Mouse (Mus musculus) neural tube, embryonic 11.5 days (tissue): ENCODE results near the gene Foxl1. TPM values are rescaled to one million over a fixed set of nuclear protein-coding genes. Genes with fewer than 3 reads are reported as not detected.

Source experiments
- ATAC-seq: fragments of 200-750 bp; cut with Nextera tagmentation; 2 replicates; pipeline ENCODE4 v1.8.0; 2017; ENCODE audit warnings: moderate number of reproducible peaks, mild to moderate bottlenecking, moderate TSS enrichment, moderate library complexity; ENCODE audit not compliant: insufficient read depth, low FRiP score, low TSS enrichment
- DNase-seq: peaks from one replicate; pipeline ENCODE4 v3.0.0-alpha.2; 2015; ENCODE audit warnings: low spot score
- H3K27ac ChIP-seq: fragments of 300-500 bp; sonication (generic); 2 replicates; pipeline ENCODE4 v1.5.1; 2014; ENCODE audit warnings: low read depth, mild to moderate bottlenecking, low read length
- H3K27me3 ChIP-seq: fragments of 300-500 bp; sonication (generic); 2 replicates; pipeline ENCODE4 v1.6.1; 2014; ENCODE audit warnings: mild to moderate bottlenecking, low read length, mixed read lengths; ENCODE audit not compliant: control insufficient read depth, insufficient read depth
- H3K36me3 ChIP-seq: fragments of 300-500 bp; sonication (generic); 2 replicates; pipeline ENCODE4 v1.6.1; 2014; ENCODE audit warnings: mild to moderate bottlenecking, low read length, moderate library complexity, mixed read lengths; ENCODE audit not compliant: control insufficient read depth, insufficient read depth
- H3K4me1 ChIP-seq: fragments of 300-500 bp; sonication (generic); 2 replicates; pipeline ENCODE4 v1.6.1; 2014; ENCODE audit warnings: low read length, mixed read lengths; ENCODE audit not compliant: control insufficient read depth, insufficient read depth
- H3K4me2 ChIP-seq: fragments of 300-500 bp; sonication (generic); 2 replicates; pipeline ENCODE4 v1.6.1; 2014; ENCODE audit warnings: low read depth, mild to moderate bottlenecking, moderate library complexity
- H3K4me3 ChIP-seq: fragments of 300-500 bp; sonication (generic); 2 replicates; pipeline ENCODE4 v1.5.1; 2014; ENCODE audit warnings: low read depth, low read length
- H3K9ac ChIP-seq: fragments of 300-500 bp; sonication (generic); 2 replicates; pipeline ENCODE4 v1.6.1; 2014; ENCODE audit warnings: mild to moderate bottlenecking, low read length
- H3K9me3 ChIP-seq: fragments of 300-500 bp; sonication (generic); 2 replicates; pipeline ENCODE4 v1.6.1; 2016; ENCODE audit warnings: low read length; ENCODE audit not compliant: control insufficient read depth
- WGBS: fragments of 180-500 bp; shearing (Covaris S2); extraction: QIAGEN DNeasy Blood & Tissue Kit; methylation state at CpG from one replicate; pipeline ENCODE4 v1.1.7; 2014; 5-methylcytosine and 5-hydroxymethylcytosine counted together
- polyA plus RNA-seq: library from polyadenylated mRNA; unstranded; fragments of >200 nt; fragmentation: Nextera tagmentation; extraction: Ambion mirVana; gene quantifications from 2 replicates; pipeline ENCODE4 v1.2.1, GENCODE M21; 2014

Gene Foxl1
- polyA plus RNA-seq, 1 experiment from 2014 or later, result 1.1 TPM

- Histone ChIP-seq H3K36me3 (no peaks in the 10 kb centered on the region), H3K27ac (no peak overlapping the region), H3K9ac (no peak overlapping the region), H3K4me2 (no peak overlapping the region), H3K4me1 (no peaks in the 10 kb centered on the region), H3K4me3 (no peak overlapping the region), H3K9me3 (no peaks in the 10 kb centered on the region), H3K27me3 (peaks cover 74% of the 10 kb centered on the region)
- no peak for ATAC-seq
- DNase-seq, result no peak
- 0% methylated on average over 1 of the region's 1 CpGs for WGBS
Measured at GRCm38 (mm10) chr8:121090716-121091115, 37.0 kb upstream of the Foxl1 start.

DNA sequence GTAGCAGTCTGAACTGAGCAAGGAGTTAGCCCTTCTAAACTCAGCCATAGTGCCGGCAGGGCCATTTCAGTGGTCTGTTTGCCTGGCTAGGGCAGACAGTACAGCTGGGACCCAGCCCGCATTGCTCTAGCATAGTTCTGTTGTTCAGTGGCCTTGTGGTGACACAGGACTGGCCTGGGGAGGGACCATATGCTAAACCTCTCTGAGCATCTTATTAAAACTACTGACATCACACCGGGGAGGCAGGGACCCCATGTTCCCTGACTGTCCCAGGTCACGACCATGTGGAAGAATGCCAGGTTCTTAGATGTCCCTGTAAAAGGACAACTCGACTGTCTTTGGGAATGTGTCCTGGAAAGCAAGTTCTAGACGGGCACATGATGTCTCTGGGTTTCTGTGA lies 35.6 kb upstream of the Foxl1 start:
- ATAC-seq, result 0 out of 2 replicates have a peak, but pooled peaks have one; percentile 10
- Histone ChIP-seq H3K4me1 (no peaks in the 10 kb centered on the region), H3K27ac (no peak overlapping the region), H3K27me3 (peaks cover 60% of the 10 kb centered on the region), H3K36me3 (0 out of 2 replicates have a peak, but pooled peaks cover 2% of the 10 kb centered on the region), H3K4me2 (no peak overlapping the region), H3K9me3 (no peaks in the 10 kb centered on the region), H3K9ac (no peak overlapping the region), H3K4me3 (no peak overlapping the region)
- 38% methylated on average over 6 of the region's 6 CpGs for WGBS
- no peak for DNase-seq

DNA sequence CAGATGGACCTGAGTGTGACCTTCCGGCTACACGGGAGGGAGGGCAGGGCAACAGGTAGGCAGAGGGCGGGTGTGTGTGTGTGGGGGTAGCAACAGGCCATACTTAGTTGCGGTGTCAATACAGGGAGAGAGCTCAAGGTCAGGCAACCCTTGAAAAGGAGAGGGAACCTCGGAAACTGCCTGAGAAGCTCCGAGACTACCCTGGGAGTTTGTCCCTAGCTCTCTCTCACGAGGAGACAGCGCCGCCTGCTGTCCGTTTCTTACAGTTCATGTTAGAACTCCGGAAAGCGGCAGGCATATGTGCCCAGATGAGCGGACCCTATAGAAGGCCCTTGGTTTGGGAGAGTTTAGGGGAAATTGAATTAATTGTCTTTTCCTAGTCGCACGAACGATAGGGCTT lies 35.1 kb upstream of the Foxl1 start:
- Histone ChIP-seq H3K9me3 (no peaks in the 10 kb centered on the region), H3K4me3 (no peak overlapping the region), H3K27me3 (peaks cover 55% of the 10 kb centered on the region), H3K4me1 (no peaks in the 10 kb centered on the region), H3K27ac (no peak overlapping the region), H3K36me3 (peaks cover 5% of the 10 kb centered on the region; the same call in 1 of the 2 replicates), H3K4me2 (no peak overlapping the region), H3K9ac (no peak overlapping the region)
- peak; percentile 89 for DNase-seq
- peak; percentile 57; the same call in 1 of the 2 replicates for ATAC-seq
- WGBS, result 3% methylated on average over 16 of the region's 16 CpGs

DNA sequence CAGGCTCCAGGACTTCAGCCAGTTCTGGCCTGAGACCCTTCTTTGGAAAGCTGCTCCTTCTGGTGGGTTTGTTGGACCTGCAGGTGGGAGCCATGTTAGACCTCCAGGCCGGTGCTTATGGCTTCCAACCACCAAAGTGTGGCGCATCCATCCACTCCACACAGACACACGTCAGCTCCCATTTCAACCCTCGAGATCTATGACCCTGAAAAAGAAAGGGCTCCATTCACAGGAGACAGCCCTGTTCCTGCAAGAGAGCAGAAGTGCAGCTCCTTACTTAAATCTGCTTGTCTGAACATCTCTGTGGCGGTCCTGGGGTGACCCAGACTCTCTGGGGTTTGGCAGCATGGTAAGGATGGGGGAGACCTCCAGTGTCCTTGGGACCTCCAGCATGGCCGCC lies 34.2 kb upstream of the Foxl1 start:
- Histone ChIP-seq H3K4me2 (no peak overlapping the region), H3K4me3 (no peak overlapping the region), H3K9ac (no peak overlapping the region), H3K27me3 (peaks cover 47% of the 10 kb centered on the region), H3K27ac (no peak overlapping the region), H3K9me3 (no peaks in the 10 kb centered on the region), H3K4me1 (no peaks in the 10 kb centered on the region), H3K36me3 (peaks cover 7% of the 10 kb centered on the region; the same call in 1 of the 2 replicates)
- DNase-seq (no peak), ATAC-seq (no peak)
- WGBS, result 59% methylated on average over 6 of the region's 6 CpGs

GRCm38 (mm10) chr8:121104049-121104818 lies 23.5 kb upstream of the Foxl1 start:
- Histone ChIP-seq H3K4me3 (no peak overlapping the region), H3K9ac (no peak overlapping the region), H3K36me3 (peaks cover 16% of the 10 kb centered on the region), H3K27me3 (no peaks in the 10 kb centered on the region), H3K9me3 (no peaks in the 10 kb centered on the region), H3K27ac (no peak overlapping the region), H3K4me1 (peaks cover 8% of the 10 kb centered on the region), H3K4me2 (no peak overlapping the region)
- 50% methylated on average over 17 of the region's 17 CpGs for WGBS
- ATAC-seq (0 out of 2 replicates have a peak, but pooled peaks have one; percentile 19), DNase-seq (peak; percentile 85)

DNA sequence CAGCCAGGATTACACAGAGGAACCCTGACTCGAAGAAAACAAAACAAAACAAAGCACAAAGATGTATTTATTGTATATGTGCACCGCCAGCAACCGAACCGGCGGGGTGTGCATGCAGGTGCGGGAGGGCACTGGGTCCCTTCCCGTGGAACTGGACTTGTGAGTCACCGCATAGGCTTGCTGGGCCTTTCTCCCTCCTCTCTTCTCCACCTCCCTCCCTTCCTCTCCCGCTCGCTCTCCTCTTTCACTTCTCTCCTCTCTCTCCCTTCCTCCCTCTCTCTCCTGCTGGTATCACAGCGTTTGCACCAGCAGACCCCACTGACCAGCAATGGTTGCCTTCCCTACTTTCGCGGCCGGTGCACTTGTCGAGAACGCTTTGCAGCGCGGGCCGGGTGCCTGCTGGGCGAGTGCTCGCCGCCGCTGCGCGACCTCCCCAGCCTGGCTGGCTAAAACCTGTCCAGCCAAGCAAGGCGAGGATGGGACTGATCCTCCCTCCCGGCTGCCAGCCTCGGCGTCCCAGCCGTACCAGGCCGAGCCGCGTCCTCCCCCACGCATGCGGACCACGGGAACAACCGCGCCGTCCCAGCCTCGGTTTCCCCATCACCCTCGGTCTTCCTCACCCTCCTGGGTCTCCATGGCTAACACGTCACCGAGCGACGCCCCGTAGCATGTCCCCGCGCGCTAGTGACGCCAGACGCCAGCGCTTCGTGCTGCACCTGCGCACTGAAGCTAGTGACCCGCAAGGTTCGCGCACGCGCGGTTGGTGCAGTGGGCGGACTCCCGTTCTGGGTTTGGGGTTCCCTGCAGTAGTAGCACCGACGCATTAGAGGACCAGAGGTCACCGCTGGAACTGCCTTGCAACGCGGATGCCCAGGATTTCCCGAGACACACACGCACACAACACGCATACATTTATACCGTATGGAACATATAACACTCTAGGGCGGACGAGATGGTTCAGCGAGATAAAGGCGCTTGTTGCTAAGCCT lies 19.8 kb upstream of the Foxl1 start, which contains the start of gene Mthfsd:
Gene Mthfsd (minus strand): TSS at position 725 of the 989 bp plus-strand sequence.
- Histone ChIP-seq H3K4me3 (peak within 1 kb of the TSS; percentile 91), H3K9me3 (no peaks in the 10 kb centered on the region), H3K27me3 (0 out of 2 replicates have a peak, but pooled peaks cover 3% of the 10 kb centered on the region), H3K27ac (peak within 1 kb of the TSS; percentile 74; the same call in 1 of the 2 replicates), H3K36me3 (peaks cover 3% of the 10 kb centered on the region), H3K4me1 (peaks cover 8% of the 10 kb centered on the region), H3K4me2 (peak within 1 kb of the TSS; percentile 85), H3K9ac (peak within 1 kb of the TSS; percentile 89)
- peak; percentile 88 for ATAC-seq
- DNase-seq, result peak; percentile 99
- WGBS, result 1% methylated on average over 75 of the region's 75 CpGs

DNA sequence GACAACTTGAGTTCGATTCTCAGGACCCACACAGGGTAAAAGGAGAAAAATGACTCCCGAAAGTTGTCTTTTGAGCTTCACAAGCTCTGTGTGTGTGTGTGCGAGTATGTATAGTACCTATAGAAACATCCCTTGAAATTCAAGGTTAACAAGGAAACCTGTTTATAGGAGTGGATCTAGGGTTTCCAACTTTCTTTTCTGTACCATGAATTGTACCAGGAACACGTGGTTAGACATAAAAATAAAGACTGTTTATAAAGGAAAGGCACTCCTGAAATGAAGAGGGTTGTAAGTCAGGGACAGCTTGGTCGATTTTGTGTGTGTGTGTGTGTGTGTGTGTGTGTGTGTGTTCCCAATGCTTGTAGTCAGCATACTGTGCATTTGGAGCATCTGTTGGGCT lies 19.1 kb upstream of the Foxl1 start:
- no peak overlapping the region for H3K27ac ChIP-seq
- H3K4me3 ChIP-seq, result peak overlapping the region; percentile 91
- no peaks in the 10 kb centered on the region for H3K9me3 ChIP-seq
- DNase-seq (no peak), ATAC-seq (no peak)
- peaks cover 3% of the 10 kb centered on the region; the same call in 1 of the 2 replicates for H3K36me3 ChIP-seq
- H3K9ac ChIP-seq, result peak overlapping the region; percentile 89
- peaks cover 8% of the 10 kb centered on the region for H3K4me1 ChIP-seq
- 14% methylated on average over 5 of the region's 5 CpGs for WGBS
- peak overlapping the region; percentile 85 for H3K4me2 ChIP-seq
- peaks cover 7% of the 10 kb centered on the region for H3K27me3 ChIP-seq

DNA sequence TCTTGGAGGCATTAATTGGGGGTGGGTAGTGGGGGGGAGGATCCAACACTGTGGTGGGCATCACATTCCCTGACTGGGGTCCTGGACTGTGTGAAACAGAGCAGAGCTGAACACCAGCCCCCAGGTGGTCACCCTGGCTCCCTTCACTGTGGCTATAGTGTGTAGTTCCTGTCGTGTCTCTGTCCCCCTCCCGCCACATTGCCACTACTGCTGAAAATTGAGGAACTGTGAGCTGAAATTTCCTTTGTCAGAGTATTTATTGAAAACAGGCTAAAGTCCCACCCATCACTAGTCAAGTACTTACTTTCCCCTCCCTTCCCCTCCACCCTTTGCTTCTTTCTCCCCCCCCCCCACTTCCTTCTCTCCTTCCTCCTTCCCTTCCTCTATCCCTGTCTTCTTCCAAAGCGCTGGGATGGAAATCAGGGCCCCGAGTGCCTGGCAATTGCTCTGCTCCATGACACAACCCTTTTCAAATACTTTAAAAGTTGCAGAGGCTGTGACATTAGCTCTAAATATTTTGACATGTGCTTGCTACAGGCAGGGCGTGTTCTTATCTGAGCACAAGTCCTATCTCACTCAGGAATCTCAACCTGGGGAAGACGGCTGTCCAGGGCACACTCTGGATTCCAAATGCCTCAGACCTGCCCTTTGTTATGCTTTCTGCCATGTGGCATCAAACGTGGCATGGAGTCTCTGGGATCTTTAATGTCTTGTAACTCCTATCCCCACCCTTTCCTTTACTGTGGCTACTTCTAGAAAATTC lies 16.4 kb upstream of the Foxl1 start:
- Histone ChIP-seq H3K4me3 (no peak overlapping the region), H3K36me3 (no peaks in the 10 kb centered on the region), H3K4me1 (peaks cover 10% of the 10 kb centered on the region), H3K27ac (no peak overlapping the region), H3K27me3 (peaks cover 32% of the 10 kb centered on the region), H3K9ac (no peak overlapping the region), H3K4me2 (no peak overlapping the region), H3K9me3 (no peaks in the 10 kb centered on the region)
- no peak for DNase-seq
- ATAC-seq, result no peak
- whole genome bisulfite sequencing, result 45% methylated on average over 7 of the region's 7 CpGs
